Mouse (Mus musculus): ENCODE data around the gene Maml3. TPM values are rescaled to one million over a fixed set of nuclear protein-coding genes. Genes with fewer than 3 reads are reported as not detected.

The Maml3 gene
- polyA plus RNA-seq, 1 experiment from 2014 or later: 5.7 TPM

DNA sequence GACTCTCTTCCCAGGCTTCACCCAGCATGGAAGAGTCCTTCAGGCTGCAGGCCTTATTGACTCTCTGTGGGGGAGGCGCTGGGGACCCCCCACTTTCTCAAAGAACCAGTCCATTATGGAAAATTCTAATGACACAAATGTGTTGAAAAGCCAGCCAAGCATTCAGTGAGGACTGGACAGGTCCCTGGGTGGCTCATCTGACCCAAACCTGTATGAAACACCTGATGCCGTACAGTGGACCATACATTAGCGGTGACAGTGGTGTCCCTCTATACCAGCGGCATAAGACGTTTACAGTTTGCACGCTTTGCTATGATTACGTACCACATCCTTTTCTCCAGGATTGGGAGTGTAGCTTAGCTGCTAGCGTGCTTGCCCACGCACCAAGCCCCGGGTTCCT, 342.0 kb downstream of the Maml3 start:
- ATAC-seq: 0 out of 2 replicates have a peak, but pooled peaks have one; percentile 47
- 88% methylated on average over 10 of the region's 10 CpGs for WGBS

GRCm38 (mm10) chr3:51759534-51759933, 345.3 kb downstream of the Maml3 start:
- no peak overlapping the region for H3K4me2 ChIP-seq (ENCODE audit: low read length)
- H3K9ac ChIP-seq (ENCODE audit: low read depth, low read length): no peak overlapping the region
- H3K36me3 ChIP-seq (ENCODE audit: control insufficient read depth, insufficient read depth, low read length): no peaks in the 10 kb centered on the region
- H3K9me3 ChIP-seq (replicated peaks; ENCODE audit: control insufficient read depth, low read length, poor library complexity, severe bottlenecking): no peaks in the 10 kb centered on the region
- 81% methylated on average over 3 of the region's 3 CpGs for WGBS
- no peak overlapping the region for H3K27ac ChIP-seq (ENCODE audit: low read length)
- no peak overlapping the region for H3K4me3 ChIP-seq (ENCODE audit: low read depth, low read length)
- H3K4me1 ChIP-seq (ENCODE audit: control insufficient read depth, insufficient read depth, low read length): peaks cover 13% of the 10 kb centered on the region
- H3K27me3 ChIP-seq (ENCODE audit: control insufficient read depth, insufficient read depth, low read depth, low read length): no peaks in the 10 kb centered on the region
- ATAC-seq: no peak

More for the DNA sequence above, 342.0 kb downstream of the Maml3 start:
- Histone ChIP-seq H3K9me3 (replicated peaks; ENCODE audit: control insufficient read depth, low read length, poor library complexity, severe bottlenecking) (no peaks in the 10 kb centered on the region), H3K27ac (ENCODE audit: low read length) (peak overlapping the region; percentile 60), H3K4me1 (ENCODE audit: control insufficient read depth, insufficient read depth, low read length) (peaks cover 13% of the 10 kb centered on the region), H3K27me3 (ENCODE audit: control insufficient read depth, insufficient read depth, low read depth, low read length) (no peaks in the 10 kb centered on the region), H3K9ac (ENCODE audit: low read depth, low read length) (no peak overlapping the region; the same call in 1 of the 2 replicates), H3K36me3 (ENCODE audit: control insufficient read depth, insufficient read depth, low read length) (no peaks in the 10 kb centered on the region), H3K4me2 (ENCODE audit: low read length) (no peak overlapping the region), H3K4me3 (ENCODE audit: low read depth, low read length) (no peak overlapping the region)

DNA sequence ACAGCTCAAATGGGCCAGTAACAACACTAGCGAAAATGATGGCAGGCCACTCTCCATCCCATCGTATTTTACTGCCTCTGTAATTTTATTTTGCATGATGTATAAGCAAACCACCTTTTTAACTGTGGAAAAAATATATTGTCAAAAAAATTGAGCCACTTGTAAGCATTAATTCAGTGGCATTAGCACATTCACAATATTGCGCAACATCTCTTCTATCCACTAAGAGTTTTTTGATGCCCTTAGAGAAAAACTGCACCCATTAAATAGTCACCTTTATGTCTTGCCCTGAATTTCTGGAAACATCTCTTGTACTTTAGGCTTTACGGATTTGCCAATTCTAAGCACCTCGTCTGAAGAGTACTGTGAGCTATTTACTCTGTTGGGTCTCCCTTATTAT, 347.8 kb downstream of the Maml3 start:
- H3K27ac ChIP-seq (ENCODE audit: low read length): no peak overlapping the region
- no peak overlapping the region for H3K4me3 ChIP-seq (ENCODE audit: low read depth, low read length)
- ATAC-seq: no peak
- H3K4me2 ChIP-seq (ENCODE audit: low read length): no peak overlapping the region
- no peaks in the 10 kb centered on the region for H3K36me3 ChIP-seq (ENCODE audit: control insufficient read depth, insufficient read depth, low read length)
- peaks cover 7% of the 10 kb centered on the region for H3K4me1 ChIP-seq (ENCODE audit: control insufficient read depth, insufficient read depth, low read length)
- 96% methylated on average over 5 of the region's 5 CpGs for WGBS
- H3K27me3 ChIP-seq (ENCODE audit: control insufficient read depth, insufficient read depth, low read depth, low read length): no peaks in the 10 kb centered on the region
- no peak overlapping the region for H3K9ac ChIP-seq (ENCODE audit: low read depth, low read length)
- H3K9me3 ChIP-seq (replicated peaks; ENCODE audit: control insufficient read depth, low read length, poor library complexity, severe bottlenecking): no peaks in the 10 kb centered on the region

DNA sequence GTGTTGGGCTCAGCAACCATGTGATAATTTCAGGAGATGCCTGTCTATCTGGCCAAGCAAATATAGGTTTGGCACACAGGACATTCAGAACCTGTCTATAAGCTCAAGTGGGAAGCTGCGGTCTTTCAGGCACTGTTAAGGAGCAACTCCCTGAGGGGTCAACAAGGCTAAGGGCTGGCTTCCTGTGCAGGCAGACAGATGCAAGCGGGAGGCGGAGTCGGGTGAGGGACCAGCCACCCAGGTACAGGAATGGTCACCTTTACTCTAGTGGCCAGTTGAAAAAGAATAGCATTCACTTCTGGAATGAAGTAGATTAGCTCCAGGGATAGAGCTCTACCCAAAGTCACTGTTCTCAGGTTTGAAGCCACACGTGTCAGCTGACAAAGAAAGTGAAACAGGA, 348.6 kb downstream of the Maml3 start:
- Histone ChIP-seq H3K9me3 (replicated peaks; ENCODE audit: control insufficient read depth, low read length, poor library complexity, severe bottlenecking) (no peaks in the 10 kb centered on the region), H3K4me1 (ENCODE audit: control insufficient read depth, insufficient read depth, low read length) (peaks cover 2% of the 10 kb centered on the region), H3K36me3 (ENCODE audit: control insufficient read depth, insufficient read depth, low read length) (no peaks in the 10 kb centered on the region), H3K27me3 (ENCODE audit: control insufficient read depth, insufficient read depth, low read depth, low read length) (no peaks in the 10 kb centered on the region), H3K9ac (ENCODE audit: low read depth, low read length) (no peak overlapping the region), H3K4me3 (ENCODE audit: low read depth, low read length) (no peak overlapping the region), H3K4me2 (ENCODE audit: low read length) (no peak overlapping the region), H3K27ac (ENCODE audit: low read length) (no peak overlapping the region)
- WGBS: 89% methylated on average over 5 of the region's 5 CpGs
- no peak for ATAC-seq

DNA sequence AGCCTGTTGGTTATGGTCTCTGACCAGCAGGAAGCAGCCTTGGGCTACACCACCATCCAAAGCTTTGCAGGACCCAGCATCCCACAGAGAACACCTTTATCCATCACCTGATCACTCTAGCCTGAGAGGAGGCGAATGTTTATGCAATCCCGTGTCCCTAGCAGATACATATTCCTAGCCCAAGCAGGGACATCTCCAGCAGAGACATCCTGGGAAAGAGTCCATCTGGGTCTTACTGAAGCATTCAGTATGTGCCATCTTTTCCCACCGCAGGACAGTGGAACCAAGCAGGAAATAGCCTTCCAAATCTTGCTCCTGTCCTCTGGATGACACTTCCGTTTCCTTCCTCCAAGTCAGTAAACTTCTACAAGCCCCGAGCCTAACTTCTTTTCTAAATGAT, 351.6 kb downstream of the Maml3 start:
- no peaks in the 10 kb centered on the region for H3K36me3 ChIP-seq (ENCODE audit: control insufficient read depth, insufficient read depth, low read length)
- no peaks in the 10 kb centered on the region for H3K27me3 ChIP-seq (ENCODE audit: control insufficient read depth, insufficient read depth, low read depth, low read length)
- WGBS: 85% methylated on average over 5 of the region's 5 CpGs
- H3K9me3 ChIP-seq (replicated peaks; ENCODE audit: control insufficient read depth, low read length, poor library complexity, severe bottlenecking): no peaks in the 10 kb centered on the region
- H3K9ac ChIP-seq (ENCODE audit: low read depth, low read length): no peak overlapping the region
- no peak overlapping the region for H3K27ac ChIP-seq (ENCODE audit: low read length)
- H3K4me2 ChIP-seq (ENCODE audit: low read length): no peak overlapping the region
- H3K4me1 ChIP-seq (ENCODE audit: control insufficient read depth, insufficient read depth, low read length): peaks cover 22% of the 10 kb centered on the region
- ATAC-seq: no peak
- no peak overlapping the region for H3K4me3 ChIP-seq (ENCODE audit: low read depth, low read length)

GRCm38 (mm10) chr3:51751440-51751839, 353.4 kb downstream of the Maml3 start:
- WGBS: 60% methylated on average over 12 of the region's 12 CpGs
- H3K9ac ChIP-seq (ENCODE audit: low read depth, low read length): no peak overlapping the region
- no peaks in the 10 kb centered on the region for H3K27me3 ChIP-seq (ENCODE audit: control insufficient read depth, insufficient read depth, low read depth, low read length)
- no peaks in the 10 kb centered on the region for H3K9me3 ChIP-seq (replicated peaks; ENCODE audit: control insufficient read depth, low read length, poor library complexity, severe bottlenecking)
- no peak for ATAC-seq
- no peaks in the 10 kb centered on the region for H3K36me3 ChIP-seq (ENCODE audit: control insufficient read depth, insufficient read depth, low read length)
- H3K27ac ChIP-seq (ENCODE audit: low read length): peak overlapping the region; percentile 60
- H3K4me3 ChIP-seq (ENCODE audit: low read depth, low read length): no peak overlapping the region
- H3K4me1 ChIP-seq (ENCODE audit: control insufficient read depth, insufficient read depth, low read length): peaks cover 22% of the 10 kb centered on the region
- H3K4me2 ChIP-seq (ENCODE audit: low read length): no peak overlapping the region

DNA sequence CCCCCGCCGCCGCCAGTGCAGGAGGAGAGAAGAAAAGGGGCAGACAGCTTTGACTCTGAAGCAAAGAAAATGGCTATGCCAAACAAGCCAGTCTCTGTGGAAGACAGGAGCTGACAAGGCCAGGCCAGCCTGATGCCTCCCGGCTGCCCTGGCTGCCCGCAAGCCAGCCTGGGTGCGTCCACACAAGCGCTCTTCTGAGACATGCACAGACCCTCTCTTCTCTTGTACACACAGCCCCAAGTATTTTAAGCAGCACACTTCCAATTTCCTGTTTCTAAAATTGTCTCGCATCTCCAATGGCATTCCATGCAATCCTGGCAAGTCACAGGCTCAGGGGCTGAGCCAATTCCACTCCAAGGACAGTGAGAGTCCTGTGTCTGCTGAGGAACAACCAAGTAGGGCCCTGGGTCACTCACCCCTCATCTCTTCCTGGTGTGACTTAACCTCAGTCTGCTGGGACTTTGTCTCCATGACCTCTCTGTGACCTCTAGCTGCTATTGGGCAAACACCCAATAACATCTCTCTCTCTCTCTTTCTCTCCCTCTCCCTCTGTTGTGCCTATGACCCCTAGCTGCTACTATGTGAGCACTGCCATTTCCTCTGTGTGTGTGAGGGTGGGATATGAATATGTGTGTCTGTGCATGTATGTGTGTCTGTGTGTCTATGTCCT, 354.9 kb downstream of the Maml3 start:
- Histone ChIP-seq H3K36me3 (ENCODE audit: control insufficient read depth, insufficient read depth, low read length) (no peaks in the 10 kb centered on the region), H3K4me3 (ENCODE audit: low read depth, low read length) (no peak overlapping the region), H3K4me1 (ENCODE audit: control insufficient read depth, insufficient read depth, low read length) (peaks cover 22% of the 10 kb centered on the region), H3K4me2 (ENCODE audit: low read length) (peak overlapping the region; percentile 28), H3K9ac (ENCODE audit: low read depth, low read length) (peak overlapping the region; percentile 56), H3K9me3 (replicated peaks; ENCODE audit: control insufficient read depth, low read length, poor library complexity, severe bottlenecking) (no peaks in the 10 kb centered on the region), H3K27me3 (ENCODE audit: control insufficient read depth, insufficient read depth, low read depth, low read length) (no peaks in the 10 kb centered on the region), H3K27ac (ENCODE audit: low read length) (peak overlapping the region; percentile 88)
- 25% methylated on average over 8 of the region's 8 CpGs for WGBS
- ATAC-seq: peak; percentile 64

- Histone ChIP-seq H3K27me3 (ENCODE audit: control insufficient read depth, insufficient read depth, low read depth, low read length) (no peaks in the 10 kb centered on the region), H3K27ac (ENCODE audit: low read length) (peak overlapping the region; percentile 88), H3K9ac (ENCODE audit: low read depth, low read length) (peak overlapping the region; percentile 56), H3K9me3 (replicated peaks; ENCODE audit: control insufficient read depth, low read length, poor library complexity, severe bottlenecking) (no peaks in the 10 kb centered on the region), H3K4me3 (ENCODE audit: low read depth, low read length) (no peak overlapping the region), H3K4me2 (ENCODE audit: low read length) (peak overlapping the region; percentile 28), H3K36me3 (ENCODE audit: control insufficient read depth, insufficient read depth, low read length) (no peaks in the 10 kb centered on the region), H3K4me1 (ENCODE audit: control insufficient read depth, insufficient read depth, low read length) (peaks cover 22% of the 10 kb centered on the region)
- ATAC-seq: peak; percentile 74
- 9% methylated on average over 7 of the region's 7 CpGs for WGBS
These were observed 355.5 kb downstream of the Maml3 start for GRCm38 (mm10) chr3:51749421-51749811.

- peak; percentile 66; the same call in 1 of the 2 replicates for ATAC-seq
- Histone ChIP-seq H3K4me1 (ENCODE audit: control insufficient read depth, insufficient read depth, low read length) (peaks cover 22% of the 10 kb centered on the region), H3K9me3 (replicated peaks; ENCODE audit: control insufficient read depth, low read length, poor library complexity, severe bottlenecking) (no peaks in the 10 kb centered on the region), H3K27ac (ENCODE audit: low read length) (peak overlapping the region; percentile 88), H3K27me3 (ENCODE audit: control insufficient read depth, insufficient read depth, low read depth, low read length) (no peaks in the 10 kb centered on the region), H3K4me2 (ENCODE audit: low read length) (no peak overlapping the region), H3K36me3 (ENCODE audit: control insufficient read depth, insufficient read depth, low read length) (no peaks in the 10 kb centered on the region), H3K9ac (ENCODE audit: low read depth, low read length) (peak overlapping the region; percentile 56), H3K4me3 (ENCODE audit: low read depth, low read length) (no peak overlapping the region)
- 43% methylated on average over 17 of the region's 17 CpGs for WGBS
These were observed 356.2 kb downstream of the Maml3 start for GRCm38 (mm10) chr3:51748436-51749376.
